Mouse (Mus musculus) G1E (cell line): Measurements from ENCODE around the gene Skp2.

Experiments
- CTCF ChIP-seq: IDR thresholded peaks from 2 replicates; pipeline ENCODE4 v1.5.1; 2012; ENCODE audit warnings: low read depth, low read length, inconsistent platforms, mixed read lengths
- GATA1 ChIP-seq: IDR thresholded peaks from 2 replicates; pipeline ENCODE4 v1.6.1; 2012; ENCODE audit warnings: borderline replicate concordance, low read length, inconsistent platforms, mixed read lengths
- TAL1 ChIP-seq: conservative IDR thresholded peaks from 2 replicates; pipeline ENCODE4 v1.6.1; 2012; ENCODE audit warnings: low read depth, low read length, inconsistent platforms, mixed read lengths

DNA sequence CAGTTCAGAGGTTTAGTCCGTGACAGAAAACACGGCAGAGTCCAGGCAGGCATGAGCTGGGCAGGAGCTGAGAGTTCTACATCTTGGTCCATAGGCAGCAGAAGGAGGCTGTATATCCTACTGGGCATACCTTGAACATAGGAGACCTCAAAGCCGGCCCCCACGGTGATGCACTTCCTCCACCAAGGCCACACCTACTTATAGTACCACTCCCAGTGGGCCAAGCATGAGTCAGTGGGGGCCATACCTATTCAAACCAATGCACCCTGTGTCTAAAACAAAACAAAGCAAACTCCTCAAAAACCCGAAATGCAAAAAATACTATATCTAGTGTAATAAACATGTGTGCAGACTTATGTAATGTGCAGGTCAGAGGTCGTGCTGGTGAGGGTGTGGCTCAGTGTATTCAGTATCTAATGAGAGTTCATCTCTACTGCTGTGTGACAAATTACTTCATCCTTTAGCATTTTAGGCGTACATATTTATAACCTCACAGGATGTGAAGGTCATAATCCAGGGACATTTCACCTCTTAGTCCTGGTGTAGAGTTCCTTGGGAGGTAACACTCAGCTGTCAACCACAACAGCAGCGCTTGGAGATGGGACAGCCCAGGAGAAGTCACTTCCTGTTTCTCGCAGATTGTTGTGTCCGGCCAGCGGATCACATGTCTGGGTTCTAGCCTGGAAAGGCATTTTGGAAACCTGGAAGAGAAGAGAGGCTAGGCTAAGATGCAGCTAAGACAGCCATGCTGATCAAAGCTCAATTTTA, 61.4 kb downstream of the Skp2 start:
- no peak for TF ChIP-seq CTCF
- no peak for TF ChIP-seq GATA1
- TF ChIP-seq TAL1, result no peak
